Mouse (Mus musculus) stomach, postnatal 0 days (tissue): ENCODE results near the gene 4931414P19Rik.

Experiments
- CTCF ChIP-seq: IDR thresholded peaks from 2 replicates; pipeline ENCODE4 v1.5.1; 2016; ENCODE audit warnings: antibody characterized with exemption, low read depth, mild to moderate bottlenecking, moderate library complexity
- EP300 ChIP-seq: optimal IDR thresholded peaks from 2 replicates; pipeline ENCODE3; 2016; ENCODE audit warnings: antibody characterized with exemption

DNA sequence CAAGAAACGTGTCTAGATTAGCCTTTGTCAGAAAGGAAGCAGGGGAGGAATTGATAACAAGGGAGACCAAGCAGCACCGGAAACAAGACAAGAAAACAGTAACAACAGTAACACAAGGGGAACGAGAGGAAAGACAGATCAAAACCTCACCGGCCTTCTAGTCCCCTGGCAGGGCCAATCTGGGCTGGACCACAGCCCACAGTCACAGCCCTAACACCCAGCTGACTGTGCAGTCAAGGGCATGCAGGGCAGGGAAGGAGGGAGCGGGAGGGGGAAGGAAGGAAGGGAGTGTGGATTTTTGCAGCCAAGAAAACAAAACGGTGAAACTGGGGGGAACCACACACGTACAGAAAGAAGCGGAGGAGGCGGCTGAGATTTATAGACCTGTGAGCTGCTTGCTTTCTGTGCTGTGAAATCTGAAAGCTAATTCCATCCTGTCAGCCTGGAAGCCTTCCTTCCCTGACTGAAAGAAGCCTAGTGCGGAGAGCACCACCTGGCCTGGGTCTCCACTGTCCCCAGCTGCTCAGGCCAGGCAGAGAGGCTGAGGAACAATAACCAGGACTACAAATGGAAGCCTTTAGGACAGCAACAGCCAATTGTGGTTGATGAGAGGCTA is 13.4 kb downstream of the 4931414P19Rik start:
- TF ChIP-seq CTCF = no peak
- no peak for TF ChIP-seq EP300
